Comparison of ENCODE assay signal across 8 mouse cellular contexts in the genomic region with DNA sequence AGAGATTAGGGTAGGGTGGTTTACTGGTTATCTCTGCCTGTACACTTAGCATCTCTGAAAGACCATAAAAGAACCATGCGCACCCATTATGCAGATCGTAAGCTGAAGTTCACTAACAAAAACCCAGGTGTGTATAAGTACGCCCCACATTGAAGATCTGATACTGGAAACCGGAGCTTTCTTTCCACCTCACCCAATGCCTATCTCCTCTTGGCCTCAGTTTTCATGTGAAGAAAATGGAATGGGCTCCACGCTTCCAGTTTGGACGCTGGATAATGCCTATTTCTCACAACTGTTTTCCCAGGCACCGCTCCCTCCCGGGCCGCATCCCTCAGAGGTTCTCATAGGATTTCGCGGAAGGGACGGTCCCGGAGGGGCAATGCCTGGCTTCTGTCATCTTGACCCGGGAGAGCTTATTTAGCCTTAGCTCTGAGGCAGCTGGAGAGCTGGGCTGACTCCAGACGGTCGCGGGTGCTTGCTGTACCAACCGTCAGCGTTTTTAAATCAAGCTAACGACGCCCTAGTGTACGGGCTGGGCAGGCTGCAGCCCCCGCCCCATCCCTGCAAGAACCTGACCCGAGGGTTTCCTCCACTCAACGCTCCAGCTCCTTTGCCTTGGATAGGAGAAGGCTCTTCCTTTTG. TPM values are rescaled to one million over a fixed set of nuclear protein-coding genes. Genes with fewer than 3 reads are reported as not detected.
DNase-seq lines count a peak whose midpoint lies in the region; ATAC-seq and TF ChIP-seq lines count a peak whose summit lies in the region.

No protein-coding gene starts in this region.

- no peaks in the 10 kb centered on the region for H3K27me3 ChIP-seq in embryonic facial prominence, embryonic 15.5 days
- peaks cover 45% of the 10 kb centered on the region for H3K27me3 ChIP-seq in liver, embryonic 14.5 days (ENCODE audit: control insufficient read depth, insufficient read depth, low read length)
- no peaks in the 10 kb centered on the region for H3K27me3 ChIP-seq in stomach, embryonic 15.5 days (replicated peaks)

- WGBS in embryonic facial prominence, embryonic 15.5 days: 2% methylated on average over 25 of the region's 25 CpGs
- WGBS in liver, embryonic 14.5 days (ENCODE audit: insufficient replicate concordance): 4% methylated on average over 25 of the region's 25 CpGs
- 2% methylated on average over 25 of the region's 25 CpGs for WGBS in stomach, embryonic 15.5 days

- H3K9me3 ChIP-seq in embryonic facial prominence, embryonic 15.5 days (replicated peaks): no peaks in the 10 kb centered on the region
- no peaks in the 10 kb centered on the region for H3K9me3 ChIP-seq in liver, embryonic 14.5 days (ENCODE audit: control insufficient read depth, low read length)
- no peaks in the 10 kb centered on the region for H3K9me3 ChIP-seq in stomach, embryonic 15.5 days

- TF ChIP-seq CTCF in liver, embryonic 14.5 days (IDR thresholded peaks at IDR 0.05; ENCODE audit: low read depth): no peak

- ATAC-seq in embryonic facial prominence, embryonic 15.5 days (ENCODE audit: insufficient number of reproducible peaks, low FRiP score, low TSS enrichment, low read depth): no peak
- no peak for ATAC-seq in liver, embryonic 14.5 days (ENCODE audit: insufficient read depth)
- no peak for ATAC-seq in stomach, embryonic 15.5 days (ENCODE audit: insufficient read depth, low FRiP score, low read depth)

- peaks cover 12% of the 10 kb centered on the region for H3K4me1 ChIP-seq in embryonic facial prominence, embryonic 15.5 days
- H3K4me1 ChIP-seq in liver, embryonic 14.5 days (replicated peaks; ENCODE audit: control insufficient read depth in 2 of 2, insufficient read depth in 2 of 2, low read length in 1 of 2): no peaks in the 10 kb centered on the region; a peak in 2 of 4 replicates
- peaks cover 4% of the 10 kb centered on the region; the same call in 1 of the 2 replicates for H3K4me1 ChIP-seq in stomach, embryonic 15.5 days

- intact Hi-C loops in heart, postnatal 36 days (cut with DNase I): loop anchor here (2.0 kb wide), 1 partner anchor 14 kb away; no protein-coding TSS in a partner anchor

- peak overlapping the region; percentile 63 for H3K4me3 ChIP-seq in embryonic facial prominence, embryonic 15.5 days (replicated peaks)
- H3K4me3 ChIP-seq in liver, embryonic 14.5 days (ENCODE audit: insufficient read depth in 1 of 2, low read depth in 2 of 2, low read length in 2 of 2): peak overlapping the region; percentile 13 to 21
- peak overlapping the region; percentile 68 for H3K4me3 ChIP-seq in stomach, embryonic 15.5 days (replicated peaks)

- peak overlapping the region; percentile 72 for H3K4me2 ChIP-seq in embryonic facial prominence, embryonic 15.5 days (replicated peaks)
- H3K4me2 ChIP-seq in liver, embryonic 14.5 days (ENCODE audit: low read depth): peak overlapping the region; percentile 47
- peak overlapping the region; percentile 66 for H3K4me2 ChIP-seq in stomach, embryonic 15.5 days

- H3K9ac ChIP-seq in embryonic facial prominence, embryonic 15.5 days: peak overlapping the region; percentile 69
- H3K9ac ChIP-seq in liver, embryonic 14.5 days (replicated peaks): no peak overlapping the region
- peak overlapping the region; percentile 80 for H3K9ac ChIP-seq in stomach, embryonic 15.5 days

- DNase-seq in cerebellum, postnatal 10 days: peak; percentile 67 to 70
- no peak for DNase-seq in cerebellum, adult 9-10 months
- peak; percentile 47 for DNase-seq in CD4-positive helper T cell, adult 2 months (ENCODE audit: low read depth, low spot score)
- peak; percentile 57 to 71 for DNase-seq in heart, postnatal 36 days
- no peak for DNase-seq in liver, embryonic 14.5 days (ENCODE audit: low read depth in 3 of 3, low spot score in 3 of 3)
- DNase-seq in urinary bladder, postnatal 10 days (ENCODE audit: low spot score): no peak

- TF ChIP-seq EP300 in liver, embryonic 14.5 days (IDR thresholded peaks at IDR 0.05; ENCODE audit: low read depth): no peak

- peak overlapping the region; percentile 82 for H3K27ac ChIP-seq in embryonic facial prominence, embryonic 15.5 days (replicated peaks)
- no peak overlapping the region for H3K27ac ChIP-seq in liver, embryonic 14.5 days
- H3K27ac ChIP-seq in stomach, embryonic 15.5 days: peak overlapping the region; percentile 87

- 0 out of 2 replicates have a peak, but pooled peaks cover 5% of the 10 kb centered on the region for H3K36me3 ChIP-seq in embryonic facial prominence, embryonic 15.5 days
- no peaks in the 10 kb centered on the region for H3K36me3 ChIP-seq in liver, embryonic 14.5 days (replicated peaks; ENCODE audit: control insufficient read depth, insufficient read depth, low read depth)
- no peaks in the 10 kb centered on the region for H3K36me3 ChIP-seq in stomach, embryonic 15.5 days

RNA-seq across cellular contexts. Expression of a gene that starts 1.1 kb away (rescaled TPM):
- polyA plus RNA-seq in embryonic facial prominence, embryonic 15.5 days (2015; fragmentation: Nextera tagmentation; extraction: Ambion mirVana): 13.4 and 14.1 TPM in 2 replicates
- total RNA-seq in heart, postnatal 36 days (2021): 10 to 100 TPM; 21.2 to 49.2 TPM
- polyA plus RNA-seq in liver, embryonic 14.5 days (2012; rRNA removed): 1.1 and 1.2 TPM in 2 replicates
- 0.60 and 0.69 TPM in 2 replicates for polyA plus RNA-seq in liver, embryonic 14.5 days (2014; fragmentation: Nextera tagmentation; extraction: Ambion mirVana)
- polyA plus RNA-seq in stomach, embryonic 15.5 days (2015; fragmentation: Nextera tagmentation; extraction: Ambion mirVana): 17.1 and 20.4 TPM in 2 replicates

RNA-seq across cellular contexts. Expression of a gene that starts 4.8 kb away (rescaled TPM):
- 3.9 and 7.7 TPM in 2 replicates for polyA plus RNA-seq in embryonic facial prominence, embryonic 15.5 days (2015; fragmentation: Nextera tagmentation; extraction: Ambion mirVana)
- 1 to 10 TPM; 1.3 to 1.9 TPM for total RNA-seq in heart, postnatal 36 days (2021)
- polyA plus RNA-seq in liver, embryonic 14.5 days (2012; rRNA removed): 2.6 and 2.8 TPM in 2 replicates
- polyA plus RNA-seq in liver, embryonic 14.5 days (2014; fragmentation: Nextera tagmentation; extraction: Ambion mirVana): 4.1 and 4.7 TPM in 2 replicates
- polyA plus RNA-seq in stomach, embryonic 15.5 days (2015; fragmentation: Nextera tagmentation; extraction: Ambion mirVana): 5.5 and 11.1 TPM in 2 replicates

Comparison
In these comparisons a context has a peak if more than half of its experiments do, and no peak if none do; other contexts are left out.
1. DNase-seq: peak in cerebellum, postnatal 10 days (2 of 2), CD4-positive helper T cell, adult 2 months (single experiment) and heart, postnatal 36 days (2 of 2); none in cerebellum, adult 9-10 months (single experiment), liver, embryonic 14.5 days (0 of 3) and urinary bladder, postnatal 10 days (single experiment).
2. H3K4me3 ChIP-seq: peak in every context shown above with its lines; median percentile 68 in stomach, embryonic 15.5 days; 63 in embryonic facial prominence, embryonic 15.5 days; 17 in liver, embryonic 14.5 days.
3. Peak in every context shown above with its lines, with median percentiles within 50 percentile points of each other: H3K4me2 ChIP-seq.